Mouse (Mus musculus) thymus, postnatal 0 days (tissue): Measurements from ENCODE around the gene Hmgb1. TPM values are rescaled to one million over a fixed set of nuclear protein-coding genes. Genes with fewer than 3 reads are reported as not detected.

ENCODE experiments used
- DNase-seq: peaks from one replicate; pipeline ENCODE4 v3.0.0-alpha.2; 2015; ENCODE audit warnings: low spot score
- polyA plus RNA-seq: library from polyadenylated mRNA; unstranded; fragments of >200 nt; fragmentation: Nextera tagmentation; extraction: Ambion mirVana; gene quantifications from 2 replicates; pipeline ENCODE4 v1.2.1, GENCODE M21; 2015

The Hmgb1 gene
- 2,611 and 2,714 TPM in 2 replicates for polyA plus RNA-seq

- peak; percentile 99 for DNase-seq
These were observed at the start of gene Hmgb1, which contains the start of gene Uspl1 for GRCm38 (mm10) chr5:149184104-149184843. Gene Hmgb1, minus strand, starts transcription at chr5:149184489. Gene Uspl1, plus strand, starts transcription at chr5:149184350.

- no peak for DNase-seq
These were observed 45.5 kb upstream of the Hmgb1 start for GRCm38 (mm10) chr5:149229619-149230339.

GRCm38 (mm10) chr5:149228700-149229618 is 44.7 kb upstream of the Hmgb1 start:
- DNase-seq, result peak; percentile 94

- no peak for DNase-seq
These were observed 40.4 kb upstream of the Hmgb1 start for GRCm38 (mm10) chr5:149224666-149225065.

GRCm38 (mm10) chr5:149221355-149221754 is 37.1 kb upstream of the Hmgb1 start:
- no peak for DNase-seq

- no peak for DNase-seq
These were observed 35.2 kb upstream of the Hmgb1 start for GRCm38 (mm10) chr5:149219493-149219892.

GRCm38 (mm10) chr5:149217524-149218357 is 33.5 kb upstream of the Hmgb1 start:
- no peak for DNase-seq

- no peak for DNase-seq
These were observed 31.3 kb upstream of the Hmgb1 start for GRCm38 (mm10) chr5:149215540-149215939.

- DNase-seq, result no peak
These were observed 28.5 kb upstream of the Hmgb1 start for GRCm38 (mm10) chr5:149212806-149213205.

GRCm38 (mm10) chr5:149211041-149211440 is 26.8 kb upstream of the Hmgb1 start:
- DNase-seq, result no peak

GRCm38 (mm10) chr5:149209328-149209727 is 25.0 kb upstream of the Hmgb1 start:
- no peak for DNase-seq

- DNase-seq, result no peak
These were observed 24.5 kb upstream of the Hmgb1 start for GRCm38 (mm10) chr5:149208776-149209175.

- no peak for DNase-seq
These were observed 23.4 kb upstream of the Hmgb1 start for GRCm38 (mm10) chr5:149207661-149208060.

GRCm38 (mm10) chr5:149206286-149206685 is 22.0 kb upstream of the Hmgb1 start:
- no peak for DNase-seq

GRCm38 (mm10) chr5:149205265-149205664 is 21.0 kb upstream of the Hmgb1 start:
- no peak for DNase-seq

- no peak for DNase-seq
These were observed 20.5 kb upstream of the Hmgb1 start for GRCm38 (mm10) chr5:149204822-149205221.

GRCm38 (mm10) chr5:149203796-149204375 is 19.6 kb upstream of the Hmgb1 start:
- DNase-seq, result no peak

GRCm38 (mm10) chr5:149202941-149203340 is 18.7 kb upstream of the Hmgb1 start:
- DNase-seq, result no peak

GRCm38 (mm10) chr5:149198782-149199181 is 14.5 kb upstream of the Hmgb1 start:
- DNase-seq, result no peak

- DNase-seq, result no peak
These were observed 12.3 kb upstream of the Hmgb1 start for GRCm38 (mm10) chr5:149196611-149197010.
